Mouse (Mus musculus): ENCODE data around the gene Tlr5. TPM values are rescaled to one million over a fixed set of nuclear protein-coding genes. Genes with fewer than 3 reads are reported as not detected.

The Tlr5 gene
- polyA plus RNA-seq, 1 experiment = 1.6 TPM

GRCm38 (mm10) chr1:182972240-182972639 is 17.7 kb downstream of the Tlr5 start:
- H3K27me3 ChIP-seq (ENCODE audit: control insufficient read depth, insufficient read depth, low read length) = no peaks in the 10 kb centered on the region
- DNase-seq (ENCODE audit: low read depth in 1 of 2, low spot score in 2 of 2) = no peak
- 90% methylated on average over 6 of the region's 6 CpGs for WGBS
- no peak overlapping the region for H3K4me3 ChIP-seq (ENCODE audit: extremely low read depth, insufficient read depth, insufficient read length)
- no peak overlapping the region for H3K27ac ChIP-seq (ENCODE audit: insufficient read depth, low read length)
- no peaks in the 10 kb centered on the region for H3K36me3 ChIP-seq (ENCODE audit: control insufficient read depth, insufficient read depth, low read length)
- TF ChIP-seq POLR2A (IDR thresholded peaks at IDR 0.05; ENCODE audit: low read depth, low read length) (no peak), CTCF (IDR thresholded peaks at IDR 0.05; ENCODE audit: extremely low read depth, insufficient read depth, insufficient read length, insufficient replicate concordance) (no peak)
- H3K4me1 ChIP-seq (ENCODE audit: control insufficient read depth, insufficient read depth, insufficient read length) = no peaks in the 10 kb centered on the region

GRCm38 (mm10) chr1:182974826-182975225 is 20.2 kb downstream of the Tlr5 start:
- DNase-seq (ENCODE audit: low read depth in 1 of 2, low spot score in 2 of 2) = no peak
- WGBS = 86% methylated on average over 14 of the region's 14 CpGs
- no peaks in the 10 kb centered on the region for H3K4me1 ChIP-seq (ENCODE audit: control insufficient read depth, insufficient read depth, insufficient read length)
- TF ChIP-seq POLR2A (IDR thresholded peaks at IDR 0.05; ENCODE audit: low read depth, low read length) (no peak), CTCF (IDR thresholded peaks at IDR 0.05; ENCODE audit: extremely low read depth, insufficient read depth, insufficient read length, insufficient replicate concordance) (no peak)
- no peak overlapping the region for H3K4me3 ChIP-seq (ENCODE audit: extremely low read depth, insufficient read depth, insufficient read length)
- no peaks in the 10 kb centered on the region for H3K27me3 ChIP-seq (ENCODE audit: control insufficient read depth, insufficient read depth, low read length)
- H3K27ac ChIP-seq (ENCODE audit: insufficient read depth, low read length) = no peak overlapping the region
- no peaks in the 10 kb centered on the region for H3K36me3 ChIP-seq (ENCODE audit: control insufficient read depth, insufficient read depth, low read length)

GRCm38 (mm10) chr1:182980702-182981101 is 26.1 kb downstream of the Tlr5 start:
- H3K36me3 ChIP-seq (ENCODE audit: control insufficient read depth, insufficient read depth, low read length) = no peaks in the 10 kb centered on the region
- TF ChIP-seq CTCF (IDR thresholded peaks at IDR 0.05; ENCODE audit: extremely low read depth, insufficient read depth, insufficient read length, insufficient replicate concordance) (no peak), POLR2A (IDR thresholded peaks at IDR 0.05; ENCODE audit: low read depth, low read length) (no peak)
- no peaks in the 10 kb centered on the region; the same call in 1 of the 2 replicates for H3K4me1 ChIP-seq (ENCODE audit: control insufficient read depth, insufficient read depth, insufficient read length)
- no peak overlapping the region for H3K4me3 ChIP-seq (ENCODE audit: extremely low read depth, insufficient read depth, insufficient read length)
- H3K27ac ChIP-seq (ENCODE audit: insufficient read depth, low read length) = no peak overlapping the region
- no peaks in the 10 kb centered on the region for H3K27me3 ChIP-seq (ENCODE audit: control insufficient read depth, insufficient read depth, low read length)
- DNase-seq (ENCODE audit: low read depth in 1 of 2, low spot score in 2 of 2) = no peak
- 75% methylated on average over 6 of the region's 6 CpGs for WGBS

GRCm38 (mm10) chr1:182982995-182983394 is 28.4 kb downstream of the Tlr5 start:
- peak; percentile 17 to 50 for DNase-seq (ENCODE audit: low read depth in 1 of 2, low spot score in 2 of 2)
- TF ChIP-seq POLR2A (IDR thresholded peaks at IDR 0.05; ENCODE audit: low read depth, low read length) (no peak), CTCF (IDR thresholded peaks at IDR 0.05; ENCODE audit: extremely low read depth, insufficient read depth, insufficient read length, insufficient replicate concordance) (peak; percentile 47; the same call in 1 of the 2 replicates)
- peak overlapping the region; percentile 12; the same call in 1 of the 2 replicates for H3K4me3 ChIP-seq (ENCODE audit: extremely low read depth, insufficient read depth, insufficient read length)
- 2% methylated on average over 13 of the region's 15 CpGs for WGBS
- H3K27me3 ChIP-seq (ENCODE audit: control insufficient read depth, insufficient read depth, low read length) = no peaks in the 10 kb centered on the region
- H3K36me3 ChIP-seq (ENCODE audit: control insufficient read depth, insufficient read depth, low read length) = no peaks in the 10 kb centered on the region
- H3K4me1 ChIP-seq (ENCODE audit: control insufficient read depth, insufficient read depth, insufficient read length) = no peaks in the 10 kb centered on the region; the same call in 1 of the 2 replicates
- H3K27ac ChIP-seq (ENCODE audit: insufficient read depth, low read length) = no peak overlapping the region

GRCm38 (mm10) chr1:182983496-182984127 is 29.0 kb downstream of the Tlr5 start:
- H3K27me3 ChIP-seq (ENCODE audit: control insufficient read depth, insufficient read depth, low read length) = no peaks in the 10 kb centered on the region
- DNase-seq (ENCODE audit: low read depth in 1 of 2, low spot score in 2 of 2) = no peak
- H3K36me3 ChIP-seq (ENCODE audit: control insufficient read depth, insufficient read depth, low read length) = no peaks in the 10 kb centered on the region
- 52% methylated on average over 14 of the region's 14 CpGs for WGBS
- no peak overlapping the region for H3K27ac ChIP-seq (ENCODE audit: insufficient read depth, low read length)
- no peaks in the 10 kb centered on the region; the same call in 1 of the 2 replicates for H3K4me1 ChIP-seq (ENCODE audit: control insufficient read depth, insufficient read depth, insufficient read length)
- H3K4me3 ChIP-seq (ENCODE audit: extremely low read depth, insufficient read depth, insufficient read length) = no peak overlapping the region
- TF ChIP-seq POLR2A (IDR thresholded peaks at IDR 0.05; ENCODE audit: low read depth, low read length) (no peak), CTCF (IDR thresholded peaks at IDR 0.05; ENCODE audit: extremely low read depth, insufficient read depth, insufficient read length, insufficient replicate concordance) (no peak)

- 69% methylated on average over 13 of the region's 13 CpGs for WGBS
- H3K36me3 ChIP-seq (ENCODE audit: control insufficient read depth, insufficient read depth, low read length) = no peaks in the 10 kb centered on the region
- H3K27ac ChIP-seq (ENCODE audit: insufficient read depth, low read length) = no peak overlapping the region
- no peaks in the 10 kb centered on the region; the same call in 1 of the 2 replicates for H3K4me1 ChIP-seq (ENCODE audit: control insufficient read depth, insufficient read depth, insufficient read length)
- no peak for TF ChIP-seq CTCF (IDR thresholded peaks at IDR 0.05; ENCODE audit: extremely low read depth, insufficient read depth, insufficient read length, insufficient replicate concordance)
- DNase-seq (ENCODE audit: low read depth in 1 of 2, low spot score in 2 of 2) = no peak
- no peak overlapping the region for H3K4me3 ChIP-seq (ENCODE audit: extremely low read depth, insufficient read depth, insufficient read length)
- H3K27me3 ChIP-seq (ENCODE audit: control insufficient read depth, insufficient read depth, low read length) = no peaks in the 10 kb centered on the region
Observed at GRCm38 (mm10) chr1:182986243-182986642, 31.7 kb downstream of the Tlr5 start.

- Histone ChIP-seq H3K4me3 (ENCODE audit: extremely low read depth, insufficient read depth, insufficient read length) (no peak overlapping the region), H3K4me1 (ENCODE audit: control insufficient read depth, insufficient read depth, insufficient read length) (no peaks in the 10 kb centered on the region; the same call in 1 of the 2 replicates), H3K36me3 (ENCODE audit: control insufficient read depth, insufficient read depth, low read length) (no peaks in the 10 kb centered on the region), H3K27me3 (ENCODE audit: control insufficient read depth, insufficient read depth, low read length) (no peaks in the 10 kb centered on the region), H3K27ac (ENCODE audit: insufficient read depth, low read length) (no peak overlapping the region)
- TF ChIP-seq POLR2A (IDR thresholded peaks at IDR 0.05; ENCODE audit: low read depth, low read length) (no peak), CTCF (IDR thresholded peaks at IDR 0.05; ENCODE audit: extremely low read depth, insufficient read depth, insufficient read length, insufficient replicate concordance) (no peak)
- 90% methylated on average over 11 of the region's 11 CpGs for WGBS
- DNase-seq (ENCODE audit: low read depth in 1 of 2, low spot score in 2 of 2) = no peak
Observed at GRCm38 (mm10) chr1:182986750-182987149, 32.2 kb downstream of the Tlr5 start.
